8 mouse cellular contexts compared by ENCODE assay signal in genomic region chr5:112848586-112849280, GRCm38 (mm10). TPM values are rescaled to one million over a fixed set of nuclear protein-coding genes. Genes with fewer than 3 reads are reported as not detected.
DNase-seq lines count a peak whose midpoint lies in the region; ATAC-seq and TF ChIP-seq lines count a peak whose summit lies in the region.

No protein-coding gene starts in this region.

- H3K36me3 ChIP-seq in thymus, adult 2 months (ENCODE audit: control insufficient read depth, insufficient read depth, low read length), result no peaks in the 10 kb centered on the region
- no peaks in the 10 kb centered on the region for H3K36me3 ChIP-seq in liver, postnatal 0 days (replicated peaks; ENCODE audit: insufficient read depth, low read length)
- H3K36me3 ChIP-seq in neural tube, embryonic 15.5 days, result no peaks in the 10 kb centered on the region

- H3K4me3 ChIP-seq in thymus, adult 2 months (ENCODE audit: control insufficient read depth, insufficient read depth, low read length), result no peak overlapping the region
- no peak overlapping the region for H3K4me3 ChIP-seq in liver, postnatal 0 days (ENCODE audit: low read depth, low read length)
- H3K4me3 ChIP-seq in neural tube, embryonic 15.5 days (replicated peaks), result no peak overlapping the region

- no peaks in the 10 kb centered on the region for H3K27me3 ChIP-seq in thymus, adult 2 months (ENCODE audit: control insufficient read depth, insufficient read depth, low read length)
- H3K27me3 ChIP-seq in liver, postnatal 0 days (ENCODE audit: insufficient read depth, low read length), result no peaks in the 10 kb centered on the region
- H3K27me3 ChIP-seq in neural tube, embryonic 15.5 days (replicated peaks), result no peaks in the 10 kb centered on the region; the same call in 1 of the 2 replicates

- ATAC-seq in common myeloid progenitor, adult 5-6 weeks (replicated peaks; ENCODE audit: low read depth, poor library complexity, severe bottlenecking), result peak; percentile 68
- ATAC-seq in liver, postnatal 0 days, result 0 out of 2 replicates have a peak, but pooled peaks have one; percentile 49
- ATAC-seq in neural tube, embryonic 15.5 days (ENCODE audit: low FRiP score), result no peak

- intact Hi-C loops in gastrocnemius, postnatal 14 days (cut with DNase I; ENCODE audit: low total_unique reads), result no loop called here

- H3K4me2 ChIP-seq in liver, postnatal 0 days (ENCODE audit: low read depth, low read length), result no peak overlapping the region
- peak overlapping the region; percentile 11 for H3K4me2 ChIP-seq in neural tube, embryonic 15.5 days

- no peak overlapping the region for H3K9ac ChIP-seq in liver, postnatal 0 days (replicated peaks)
- H3K9ac ChIP-seq in neural tube, embryonic 15.5 days (replicated peaks), result no peak overlapping the region

- 11% methylated on average over 16 of the region's 16 CpGs for WGBS in thymus, adult 2 months
- WGBS in liver, postnatal 0 days (ENCODE audit: insufficient replicate concordance), result 8% methylated on average over 16 of the region's 16 CpGs
- WGBS in neural tube, embryonic 15.5 days, result 6% methylated on average over 16 of the region's 16 CpGs

- H3K4me1 ChIP-seq in thymus, adult 2 months (replicated peaks; ENCODE audit: control insufficient read depth, insufficient read depth, low read length), result peaks cover 3% of the 10 kb centered on the region; the same call in 1 of the 2 replicates
- no peaks in the 10 kb centered on the region for H3K4me1 ChIP-seq in liver, postnatal 0 days (ENCODE audit: insufficient read depth)
- peaks cover 75% of the 10 kb centered on the region for H3K4me1 ChIP-seq in neural tube, embryonic 15.5 days

- peak; percentile 68; the same call in 1 of the 2 replicates for TF ChIP-seq CTCF in thymus, adult 2 months (IDR thresholded peaks at IDR 0.05; ENCODE audit: borderline replicate concordance, control insufficient read depth, extremely low read depth, insufficient read depth, low read length, poor library complexity)
- peak; percentile 68 for TF ChIP-seq CTCF in liver, postnatal 0 days (IDR thresholded peaks at IDR 0.05; ENCODE audit: low read depth)

- no peak for TF ChIP-seq EP300 in liver, postnatal 0 days (IDR thresholded peaks at IDR 0.05; ENCODE audit: low read depth)

- H3K9me3 ChIP-seq in liver, postnatal 0 days (ENCODE audit: low read length), result no peaks in the 10 kb centered on the region
- no peaks in the 10 kb centered on the region for H3K9me3 ChIP-seq in neural tube, embryonic 15.5 days (replicated peaks)

- H3K27ac ChIP-seq in thymus, adult 2 months (ENCODE audit: control insufficient read depth, insufficient read depth, low read length), result no peak overlapping the region
- H3K27ac ChIP-seq in liver, postnatal 0 days (ENCODE audit: low read depth), result no peak overlapping the region
- H3K27ac ChIP-seq in neural tube, embryonic 15.5 days (replicated peaks), result no peak overlapping the region

- no peak for TF ChIP-seq POLR2A in thymus, adult 2 months (IDR thresholded peaks at IDR 0.05; ENCODE audit: control insufficient read depth, extremely low read depth, insufficient read depth, low read length, poor library complexity)

- peak; percentile 42 for DNase-seq in thymus, adult 2 months
- DNase-seq in thymus, adult 18-20 months, result no peak
- DNase-seq in gastrocnemius, postnatal 14 days, result peak; percentile 58
- DNase-seq in kidney, adult 8-10 months, result peak; percentile 49 to 53
- peak; percentile 51 for DNase-seq in liver, postnatal 0 days
- DNase-seq in T-cell, adult 2 months (ENCODE audit: low spot score), result no peak

RNA-seq across cellular contexts. Expression of gene Myo18b, which starts 47.4 kb away (rescaled TPM):
- polyA plus RNA-seq in thymus, adult 2 months (2012; rRNA removed), result 0.36 and 3.8 TPM in 2 replicates
- 0.05 TPM in 1 of 2 replicates, not detected in the other for total RNA-seq in common myeloid progenitor, adult 5-6 weeks (2017)
- total RNA-seq in gastrocnemius, postnatal 14 days (2021), result 100 to 1,000 TPM; 409 to 424 TPM
- polyA plus RNA-seq in liver, postnatal 0 days (2015; fragmentation: Nextera tagmentation; extraction: Ambion mirVana), result 0.15 TPM in 1 of 2 replicates, not detected in the other
- 1.3 and 1.8 TPM in 2 replicates for polyA plus RNA-seq in neural tube, embryonic 15.5 days (2015; fragmentation: Nextera tagmentation; extraction: Ambion mirVana)

Comparison
In these comparisons a context has a peak if more than half of its experiments do, and no peak if none do; other contexts are left out.
1. DNase-seq: peak in thymus, adult 2 months (single experiment), gastrocnemius, postnatal 14 days (single experiment), kidney, adult 8-10 months (2 of 2) and liver, postnatal 0 days (single experiment); none in thymus, adult 18-20 months (0 of 2) and T-cell, adult 2 months (single experiment).